Mouse (Mus musculus): ENCODE measurements at regions not wholly inside any gene's neighbourhood (a gene's known extent, or its start where the extent isn't known, plus 50 kb on each side); places are given as distances from the start of the nearest gene placed in this dataset.

- Histone ChIP-seq H3K4me3 (ENCODE audit: low read depth, low read length) (no peak overlapping the region), H3K27me3 (replicated peaks; ENCODE audit: control insufficient read depth, insufficient read depth, low read length) (no peaks in the 10 kb centered on the region), H3K27ac (ENCODE audit: low read depth) (no peak overlapping the region), H3K9ac (ENCODE audit: low read length) (no peak overlapping the region), H3K36me3 (ENCODE audit: control insufficient read depth, insufficient read depth, low read length) (no peaks in the 10 kb centered on the region), H3K4me1 (replicated peaks; ENCODE audit: control insufficient read depth, insufficient read depth, low read length) (no peaks in the 10 kb centered on the region; the same call in 1 of the 2 replicates), H3K4me2 (ENCODE audit: low read length) (no peak overlapping the region), H3K9me3 (ENCODE audit: control insufficient read depth, low read length) (no peaks in the 10 kb centered on the region)
- DNase-seq (ENCODE audit: low spot score) (no peak), ATAC-seq (replicated peaks; ENCODE audit: low FRiP score, low TSS enrichment, low read depth) (no peak)
- WGBS, result 86% methylated on average over 5 of the region's 5 CpGs
Observed at GRCm38 (mm10) chr5:136640871-136641619, 51.9 kb upstream of the Myl10 start.

- no peaks in the 10 kb centered on the region for H3K36me3 ChIP-seq (ENCODE audit: control insufficient read depth, insufficient read depth, low read length)
Observed at GRCm38 (mm10) chr5:136642208-136642607, 50.7 kb upstream of the Myl10 start.

More at GRCm38 (mm10) chr5:136642208-136642607, 50.7 kb upstream of the Myl10 start:
- H3K27me3 ChIP-seq (replicated peaks; ENCODE audit: control insufficient read depth, insufficient read depth, low read length), result no peaks in the 10 kb centered on the region
- 53% methylated on average over 13 of the region's 13 CpGs for WGBS
- H3K27ac ChIP-seq (ENCODE audit: low read depth), result no peak overlapping the region
- DNase-seq (ENCODE audit: low spot score), result no peak
- no peak for ATAC-seq (replicated peaks; ENCODE audit: low FRiP score, low TSS enrichment, low read depth)
- H3K9me3 ChIP-seq (ENCODE audit: control insufficient read depth, low read length), result no peaks in the 10 kb centered on the region
- H3K4me1 ChIP-seq (replicated peaks; ENCODE audit: control insufficient read depth, insufficient read depth, low read length), result no peaks in the 10 kb centered on the region; the same call in 1 of the 2 replicates
- H3K9ac ChIP-seq (ENCODE audit: low read length), result no peak overlapping the region
- no peak overlapping the region for H3K4me2 ChIP-seq (ENCODE audit: low read length)
- no peak overlapping the region for H3K4me3 ChIP-seq (ENCODE audit: low read depth, low read length)
